Mouse (Mus musculus) bone marrow macrophage, adult 2 months (primary cell): ENCODE measurements around the gene Relt.

Experiments used
- CTCF ChIP-seq: IDR thresholded peaks from 2 replicates; pipeline ENCODE4 v1.5.1; 2012; ENCODE audit warnings: low read depth, mild to moderate bottlenecking, low read length, moderate library complexity
- POLR2A ChIP-seq: IDR thresholded peaks from 2 replicates; pipeline ENCODE4 v1.6.1; 2012; ENCODE audit warnings: mild to moderate bottlenecking, low read depth, low read length, borderline replicate concordance

- TF ChIP-seq POLR2A (no peak), CTCF (no peak; the same call in 1 of the 2 replicates)
Observed at GRCm38 (mm10) chr7:100879595-100879994, 16.3 kb upstream of the Relt start.
